Mouse (Mus musculus) Patski (cell line): Measurements from ENCODE around the gene Nt5c2. TPM values are rescaled to one million over a fixed set of nuclear protein-coding genes. Genes with fewer than 3 reads are reported as not detected.

Experiments
- ATAC-seq: fragments of 100-300 bp; one replicate; pipeline ENCODE4 v1.8.0; 2021
- CTCF ChIA-PET: fragments of 350-600 bp; sonication (Branson Sonifier 250); formaldehyde crosslinking; loops from one replicate; lab custom pipeline; 2022; ENCODE audit warnings: inconsistent platforms; lab: Charles Lee
- POLR2A ChIA-PET: fragments of 350-600 bp; sonication (Branson Sonifier 250); formaldehyde crosslinking; loops from one replicate; lab custom pipeline; 2022; ENCODE audit warnings: antibody characterized with exemption, inconsistent platforms; lab: Charles Lee
- DNase-seq: peaks from one replicate; pipeline ENCODE4 v3.0.0-alpha.2; 2011; ENCODE audit warnings: low read depth, low spot score
- H3K27me3 ChIP-seq: fragments of 371-371 bp; one replicate; pipeline ENCODE4 v1.5.1; 2021
- CTCF ChIP-seq: fragments of 100-300 bp; IDR thresholded peaks from one replicate; pipeline ENCODE4 v1.5.1; 2021
- in situ Hi-C: fragments of 300-500 bp; cut with MboI; formaldehyde crosslinking; loops from 3 replicates; pipeline ENCODE4 v1.11.1; 2018; ENCODE audit warnings: low pct_unique_long_range_greater_than_20kb, mixed read lengths
- polyA plus RNA-seq: library from polyadenylated mRNA; unstranded; gene quantifications from one replicate; pipeline ENCODE4 v1.2.3, GENCODE M21; 2021

Nt5c2 gene
- polyA plus RNA-seq, 1 experiment from 2014 or later, result 99.6 TPM

DNA sequence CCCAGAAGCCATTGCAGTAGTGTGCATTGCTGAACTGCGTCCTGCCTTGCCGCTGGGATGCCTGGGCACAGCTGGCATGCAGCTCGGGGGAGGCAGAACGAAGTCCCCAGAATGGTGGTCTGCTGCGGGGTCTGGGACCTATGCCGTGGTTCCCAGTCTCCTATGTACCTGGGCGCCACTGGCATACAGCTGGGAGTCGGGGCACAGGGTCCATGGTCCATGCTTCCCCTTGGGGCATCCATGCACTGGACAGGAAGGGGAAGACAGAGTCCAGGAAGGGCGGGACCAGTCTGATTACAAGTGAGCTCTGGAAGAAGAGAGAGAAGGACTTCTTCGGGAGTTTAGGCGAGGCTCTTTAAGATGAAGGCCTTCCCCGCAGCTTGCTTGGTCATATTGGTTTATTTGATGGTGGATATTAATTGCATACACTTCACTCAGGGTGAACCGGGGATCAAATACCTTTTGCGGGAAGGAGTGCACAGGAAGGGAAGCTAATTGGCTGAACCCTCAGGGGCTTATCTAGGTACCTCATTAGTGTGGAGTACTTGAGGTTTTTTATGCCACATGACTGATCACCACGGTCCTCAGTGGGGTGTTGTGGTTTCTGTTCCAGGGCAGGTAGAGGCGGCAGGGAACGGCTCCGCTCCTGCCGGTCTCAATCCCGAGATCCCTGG lies 25.3 kb downstream of the Nt5c2 start:
- in situ Hi-C loops, result loop anchor here (5.0 kb wide), 3 partner anchors 112 to 317 kb away; partner anchors contain the start of genes Cnnm2 and Cyp17a1
- TF ChIP-seq CTCF, result no peak
- CTCF ChIA-PET, result interaction anchor here (0.9 to 3.7 kb wide), 13 partner anchors 9 to 199 kb away, joined by 3 to 40 read pairs (median 6); no protein-coding TSS in a partner anchor
- DNase-seq (no peak), ATAC-seq (peak; percentile 33)
- POLR2A ChIA-PET, result interaction anchor here (1.0 to 3.7 kb wide), 3 partner anchors 19 to 113 kb away, joined by 3 to 16 read pairs (median 15); no protein-coding TSS in a partner anchor
- no peaks in the 10 kb centered on the region for H3K27me3 ChIP-seq

DNA sequence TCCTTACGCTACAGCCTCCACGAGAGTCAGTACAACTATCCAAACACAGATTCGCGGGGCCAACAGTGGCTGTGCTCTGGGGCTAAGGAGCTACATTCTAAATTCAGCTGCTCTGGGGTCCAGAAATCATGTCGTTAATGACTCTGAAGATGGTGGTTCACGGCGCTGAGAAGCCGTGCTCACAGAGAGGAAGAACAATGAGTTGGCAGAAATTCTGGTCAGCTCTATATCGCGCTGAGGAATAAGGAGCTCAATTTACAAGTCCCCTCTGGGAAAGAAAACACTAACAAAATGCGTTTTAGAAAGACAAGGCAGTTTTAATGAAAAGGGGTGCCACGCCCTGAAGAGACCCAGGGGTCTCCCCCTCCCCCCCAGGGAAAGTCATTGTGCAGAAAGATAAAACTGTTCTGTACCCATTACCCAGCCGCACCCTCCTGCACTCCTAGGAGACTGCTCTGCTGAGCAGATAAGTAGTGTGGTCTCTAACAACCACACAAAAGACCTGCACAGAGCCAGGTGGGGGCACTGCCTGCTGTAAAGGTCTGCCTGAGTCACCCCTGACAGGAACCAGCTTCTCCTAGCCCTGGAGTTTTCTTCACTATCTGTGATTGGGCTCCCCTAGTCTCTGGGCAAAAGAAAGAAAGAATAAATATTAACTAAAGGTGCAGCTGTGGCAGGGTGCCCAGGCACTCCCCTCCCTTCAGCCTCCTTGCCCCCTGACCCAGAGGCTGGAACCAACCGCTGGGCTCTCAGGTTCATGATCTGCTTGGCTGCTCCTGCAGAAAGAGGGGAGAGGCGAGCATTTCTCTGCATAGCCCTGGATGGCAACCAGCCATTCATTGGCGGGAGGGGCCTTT lies 26.5 kb downstream of the Nt5c2 start:
- no peak for TF ChIP-seq CTCF
- peak; percentile 87 for DNase-seq
- ChIA-PET CTCF (interaction anchor here (0.8 to 3.7 kb wide), 7 partner anchors 9 to 112 kb away, joined by 3 to 40 read pairs (median 5); no protein-coding TSS in a partner anchor), POLR2A (interaction anchor here (0.6 to 3.7 kb wide), 6 partner anchors 12 to 112 kb away, joined by 3 to 16 read pairs (median 6); no protein-coding TSS in a partner anchor)
- ATAC-seq, result peak; percentile 32
- no peaks in the 10 kb centered on the region for H3K27me3 ChIP-seq
- in situ Hi-C loops, result no loop called here

DNA sequence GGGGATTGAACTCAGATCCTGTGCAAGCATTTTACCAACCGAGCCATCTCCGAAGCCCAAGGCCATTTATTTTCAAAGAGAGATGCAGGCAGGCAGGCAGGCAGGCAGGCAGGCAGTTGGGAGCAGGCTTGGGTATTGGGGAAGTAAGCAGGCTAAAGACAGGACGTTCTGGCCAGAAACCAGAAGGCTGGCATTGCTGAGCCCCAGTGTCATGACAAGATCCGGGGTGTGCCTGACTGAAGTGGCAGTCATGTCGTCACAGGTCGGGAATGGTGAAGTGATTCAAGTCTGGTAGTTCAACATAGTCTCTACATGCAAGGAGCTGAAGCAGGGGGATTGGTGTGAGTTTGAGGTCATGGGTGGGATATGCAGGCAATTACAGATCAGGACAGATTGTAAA lies 27.3 kb downstream of the Nt5c2 start:
- DNase-seq, result no peak
- CTCF ChIA-PET, result interaction anchor here (0.8 to 3.7 kb wide), 4 partner anchors 9 to 111 kb away, joined by 3 to 40 read pairs (median 4); no protein-coding TSS in a partner anchor
- no peaks in the 10 kb centered on the region for H3K27me3 ChIP-seq
- no peak for TF ChIP-seq CTCF
- ATAC-seq, result no peak
- POLR2A ChIA-PET, result interaction anchor here (0.6 to 3.7 kb wide), 5 partner anchors 11 to 85 kb away, joined by 3 to 16 read pairs (median 8); no protein-coding TSS in a partner anchor
- in situ Hi-C loops, result no loop called here

DNA sequence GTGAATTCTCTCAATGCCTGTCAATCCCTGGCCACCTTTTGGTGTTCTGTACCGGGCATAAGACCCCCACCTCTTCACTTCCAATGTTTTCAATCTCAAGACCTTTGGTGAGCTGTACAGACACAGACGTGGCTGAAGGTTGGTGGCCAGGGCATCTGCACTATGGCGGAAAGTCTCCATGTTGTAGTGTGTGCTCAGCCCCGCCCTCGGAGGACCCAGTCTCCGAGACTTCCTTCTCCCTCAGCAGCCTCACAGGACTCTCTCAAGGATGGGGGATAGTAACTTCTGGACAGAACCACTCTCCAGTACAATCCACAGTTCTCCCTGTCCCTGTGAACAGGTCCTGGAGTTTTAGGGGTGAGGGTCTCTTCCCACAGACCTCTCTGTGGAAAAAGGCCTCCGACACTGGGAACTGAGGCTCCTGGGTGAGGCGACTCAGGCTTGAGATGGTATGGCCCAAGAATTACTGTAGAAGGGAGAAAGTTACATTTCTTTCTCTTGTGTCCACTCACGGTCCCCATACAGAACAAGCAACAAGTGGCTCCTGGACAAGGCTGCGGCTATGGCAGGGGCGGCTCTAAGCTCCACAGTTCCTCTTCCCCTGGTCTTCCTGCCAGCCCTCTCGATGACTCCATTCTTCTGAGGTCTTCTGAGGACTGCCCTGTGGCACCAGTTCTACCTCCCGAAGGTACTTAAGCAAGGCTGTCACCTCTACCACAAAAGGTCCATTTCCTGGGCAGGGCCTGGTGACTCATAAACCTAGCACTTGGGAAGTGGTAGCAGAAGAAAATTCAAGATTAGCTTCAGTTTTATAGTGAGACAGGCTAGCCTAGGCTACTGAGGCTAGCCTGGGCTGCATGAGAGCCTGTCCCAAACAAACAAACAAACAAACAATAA lies 30.0 kb downstream of the Nt5c2 start:
- POLR2A ChIA-PET, result no interaction called here
- ATAC-seq (no peak), DNase-seq (no peak)
- in situ Hi-C loops, result no loop called here
- CTCF ChIA-PET, result no interaction called here
- H3K27me3 ChIP-seq, result no peaks in the 10 kb centered on the region
- no peak for TF ChIP-seq CTCF

DNA sequence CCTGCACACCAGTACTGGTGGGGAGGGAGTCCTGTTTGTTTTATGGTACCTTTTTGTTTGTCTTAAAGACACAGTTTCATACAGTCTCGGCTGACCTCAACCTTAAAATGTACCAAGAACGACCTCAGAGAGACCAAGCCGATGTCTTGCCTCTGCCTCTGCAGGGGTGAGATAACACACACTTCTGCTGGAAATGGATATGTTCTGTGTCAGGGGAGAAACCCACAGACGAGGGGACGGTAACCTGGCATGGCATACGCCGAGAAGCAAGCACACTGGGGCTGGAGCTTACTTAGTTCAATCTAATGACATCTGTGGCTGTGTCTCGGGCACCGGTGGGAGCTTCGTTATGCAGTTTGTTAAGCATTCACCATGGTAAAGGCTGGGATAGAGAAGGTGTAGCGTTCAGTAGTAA lies 31.0 kb downstream of the Nt5c2 start:
- in situ Hi-C loops, result no loop called here
- TF ChIP-seq CTCF, result no peak
- no peak for ATAC-seq
- CTCF ChIA-PET, result interaction anchor here (1.5 kb wide), 1 partner anchor 91 kb away, joined by 4 read pairs; no protein-coding TSS in a partner anchor
- H3K27me3 ChIP-seq, result no peaks in the 10 kb centered on the region
- POLR2A ChIA-PET, result no interaction called here
- no peak for DNase-seq

DNA sequence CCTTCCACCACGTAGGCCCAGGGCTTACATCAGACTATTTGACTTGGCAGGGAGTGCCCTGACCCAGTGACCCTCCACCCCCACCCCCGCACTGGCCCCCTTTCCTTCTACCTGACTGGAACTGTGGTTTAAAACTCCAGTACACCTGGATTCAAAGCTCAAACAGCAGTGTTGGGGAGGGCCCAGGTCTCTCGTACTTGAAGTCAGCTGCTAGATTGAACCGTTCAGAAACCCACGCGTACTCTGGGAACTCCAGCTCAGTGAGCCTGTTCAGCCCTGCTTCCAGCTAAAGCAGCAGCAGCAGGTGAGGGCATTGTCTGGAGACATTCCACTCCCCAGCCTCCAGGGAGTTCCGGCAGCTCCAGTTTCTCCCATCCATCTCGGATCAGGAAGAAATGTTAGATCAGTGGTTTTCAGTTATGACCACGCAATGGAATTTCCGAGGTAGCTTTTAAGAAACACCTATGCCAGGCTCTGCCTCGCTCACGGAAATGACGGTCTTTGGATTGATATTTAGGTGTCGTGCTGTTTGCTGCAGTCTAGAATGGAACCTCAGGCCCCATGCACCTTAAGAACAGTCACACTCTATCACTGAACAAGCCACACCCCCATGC lies 31.5 kb downstream of the Nt5c2 start:
- no peak for ATAC-seq
- in situ Hi-C loops, result no loop called here

DNA sequence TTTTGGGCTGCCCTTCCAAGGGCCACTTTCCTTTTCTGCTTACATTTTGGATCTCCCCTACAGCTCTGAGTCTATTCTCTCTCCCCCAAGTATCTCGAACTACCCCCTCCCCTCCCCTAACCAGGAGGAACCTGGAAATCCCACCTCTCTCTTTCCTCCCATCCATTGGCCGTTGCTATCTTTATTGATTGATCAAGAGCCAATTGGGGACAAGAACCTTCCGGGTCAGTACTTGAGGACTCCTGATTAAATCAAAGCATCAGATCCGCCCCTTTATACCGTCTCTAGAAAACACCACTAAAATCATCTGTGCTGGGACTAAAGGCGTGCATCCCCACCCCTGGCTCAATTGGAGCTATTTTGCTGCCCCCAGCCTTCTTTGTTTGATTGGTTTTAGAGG lies 33.5 kb downstream of the Nt5c2 start:
- in situ Hi-C loops, result no loop called here
- ATAC-seq (no peak), DNase-seq (no peak)
- CTCF ChIA-PET, result interaction anchor here (0.7 to 1.8 kb wide), 4 partner anchors 9 to 103 kb away, joined by 3 to 6 read pairs (median 4); no protein-coding TSS in a partner anchor
- POLR2A ChIA-PET, result interaction anchor here (0.6 kb wide), 1 partner anchor 453 kb away, joined by 4 read pairs; no protein-coding TSS in a partner anchor
- no peaks in the 10 kb centered on the region for H3K27me3 ChIP-seq
- TF ChIP-seq CTCF, result no peak

More for the DNA sequence above, 31.5 kb downstream of the Nt5c2 start:
- TF ChIP-seq CTCF, result no peak
- no peak for DNase-seq
- H3K27me3 ChIP-seq, result no peaks in the 10 kb centered on the region
- ChIA-PET POLR2A (no interaction called here), CTCF (interaction anchor here (1.0 to 1.5 kb wide), 3 partner anchors 9 to 91 kb away, joined by 3 to 4 read pairs (median 3); no protein-coding TSS in a partner anchor)

DNA sequence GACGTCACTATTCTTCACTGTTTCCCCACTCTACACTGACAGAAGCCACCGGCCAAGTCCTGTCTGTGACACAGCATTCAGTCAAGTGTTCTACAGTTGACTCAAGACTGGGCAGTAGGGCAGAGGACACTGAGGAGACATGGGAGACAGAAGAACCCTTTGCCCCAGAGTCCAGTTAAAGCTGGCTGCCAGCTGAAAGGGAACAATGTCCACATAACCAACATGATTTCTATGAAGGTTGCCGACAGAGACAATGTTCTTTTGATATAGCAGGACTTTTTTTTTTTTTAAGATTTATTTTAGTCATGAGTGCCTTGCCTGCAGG lies 35.2 kb downstream of the Nt5c2 start:
- H3K27me3 ChIP-seq, result no peaks in the 10 kb centered on the region
- DNase-seq (no peak), ATAC-seq (no peak)
- no peak for TF ChIP-seq CTCF
- CTCF ChIA-PET, result interaction anchor here (2.3 kb wide), 1 partner anchor 10 kb away, joined by 10 read pairs; no protein-coding TSS in a partner anchor
- in situ Hi-C loops, result no loop called here
- POLR2A ChIA-PET, result interaction anchor here (0.7 kb wide), 1 partner anchor 24 kb away, joined by 3 read pairs; no protein-coding TSS in a partner anchor
